Mouse (Mus musculus): ENCODE results near the gene Abca7. TPM values are rescaled to one million over a fixed set of nuclear protein-coding genes. Genes with fewer than 3 reads are reported as not detected.
A peak's percentile ranks its signal among the peaks of the same experiment; 100 is the strongest.

Gene Abca7
- polyA plus RNA-seq, 1 experiment: 13.0 TPM

DNA sequence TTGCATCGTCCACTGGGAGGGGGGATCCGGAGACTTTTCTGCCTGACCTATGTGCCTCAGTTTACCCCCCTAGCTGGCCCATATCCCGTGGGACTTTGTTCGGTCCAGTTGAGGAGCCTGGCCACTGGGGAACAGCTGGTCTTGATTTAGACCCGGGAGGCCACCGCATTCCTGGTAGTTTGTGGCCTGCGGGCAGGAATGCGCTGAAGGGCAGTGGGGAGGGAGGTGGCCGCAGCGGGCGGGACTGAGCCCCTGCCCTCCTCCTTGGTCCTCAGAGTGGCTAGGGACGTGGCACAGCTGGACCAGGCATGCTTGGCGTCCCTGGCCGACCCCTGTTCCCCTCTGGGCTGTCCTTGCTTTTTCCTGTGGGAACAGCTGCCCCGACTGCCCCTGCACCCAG is 6.4 kb upstream of the Abca7 start:
- no peak for DNase-seq (ENCODE audit: extremely low spot score in 1 of 2, low spot score in 1 of 2)

DNA sequence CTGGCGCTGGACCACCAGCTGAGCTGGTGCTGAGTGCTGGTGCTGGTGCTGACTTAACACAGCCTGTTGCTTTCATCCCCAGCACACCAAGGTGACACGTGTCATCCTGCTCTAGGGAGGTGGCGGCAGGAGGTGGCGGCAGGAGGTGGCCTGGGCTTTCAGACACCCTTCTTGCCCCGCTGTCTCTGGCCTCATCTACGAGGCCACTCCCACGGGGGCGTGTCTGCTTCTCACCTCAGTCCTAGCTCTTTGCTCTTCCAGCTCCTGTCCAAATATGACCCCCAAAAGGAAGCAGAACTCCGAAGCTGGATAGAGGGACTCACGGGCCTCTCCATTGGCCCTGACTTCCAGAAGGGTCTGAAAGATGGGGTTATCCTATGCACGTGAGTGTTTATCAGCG is 5.2 kb upstream of the Abca7 start:
- DNase-seq (ENCODE audit: extremely low spot score in 1 of 2, low spot score in 1 of 2): no peak

DNA sequence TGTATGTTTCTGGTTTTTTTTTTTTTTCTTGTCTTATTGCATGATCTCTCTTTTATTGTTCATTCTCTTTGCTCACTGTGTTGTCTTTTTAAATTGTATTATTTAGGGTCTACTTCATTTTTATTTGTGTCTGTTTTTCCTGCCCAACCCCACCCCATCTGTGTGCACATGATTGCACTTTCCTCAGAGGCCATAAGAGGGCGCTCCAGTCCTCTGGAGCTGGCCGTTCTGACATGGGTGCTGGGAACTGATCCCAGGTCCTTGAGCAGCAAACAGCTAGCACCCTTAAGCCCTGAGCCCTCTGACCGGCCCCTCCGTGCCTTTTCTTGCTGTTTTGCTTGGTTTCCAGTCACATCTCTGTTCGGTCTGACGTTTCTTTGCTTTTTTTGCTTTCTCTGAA is 4.7 kb upstream of the Abca7 start:
- no peak for DNase-seq (ENCODE audit: extremely low spot score in 1 of 2, low spot score in 1 of 2)

DNA sequence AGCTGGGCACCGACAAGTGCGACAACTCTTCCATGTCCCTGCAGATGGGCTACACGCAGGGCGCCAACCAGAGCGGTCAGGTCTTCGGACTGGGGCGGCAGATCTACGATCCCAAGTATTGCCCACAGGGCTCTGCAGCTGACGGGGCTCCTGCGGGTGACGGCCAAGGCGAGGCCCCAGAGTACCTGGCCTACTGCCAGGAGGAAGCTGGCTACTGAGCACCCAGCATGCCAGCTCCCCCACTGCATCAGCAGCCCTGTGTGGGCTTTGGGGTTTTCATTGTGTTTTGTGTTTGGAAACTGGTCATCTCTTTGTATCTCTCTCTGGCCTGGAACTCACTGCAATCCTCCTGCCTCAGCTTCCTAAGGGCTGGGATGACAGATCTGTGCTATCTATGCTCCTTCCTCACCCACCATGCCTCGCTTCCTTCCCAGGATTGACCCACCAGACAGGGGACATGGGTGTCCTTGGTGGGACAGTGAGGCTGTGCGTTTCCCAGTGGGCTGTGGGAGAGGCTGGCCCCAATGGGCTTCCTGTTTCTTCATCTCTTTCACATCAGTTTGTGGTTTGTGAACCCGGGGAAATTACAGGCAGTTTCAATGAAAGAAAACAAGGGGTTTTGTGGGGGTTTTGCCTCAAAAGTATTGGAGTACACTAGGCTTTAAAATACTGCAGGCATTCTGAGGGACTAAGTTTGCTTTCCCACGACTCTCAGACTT is 1.7 kb upstream of the Abca7 start:
- no peak for DNase-seq (ENCODE audit: extremely low spot score in 1 of 2, low spot score in 1 of 2)

DNA sequence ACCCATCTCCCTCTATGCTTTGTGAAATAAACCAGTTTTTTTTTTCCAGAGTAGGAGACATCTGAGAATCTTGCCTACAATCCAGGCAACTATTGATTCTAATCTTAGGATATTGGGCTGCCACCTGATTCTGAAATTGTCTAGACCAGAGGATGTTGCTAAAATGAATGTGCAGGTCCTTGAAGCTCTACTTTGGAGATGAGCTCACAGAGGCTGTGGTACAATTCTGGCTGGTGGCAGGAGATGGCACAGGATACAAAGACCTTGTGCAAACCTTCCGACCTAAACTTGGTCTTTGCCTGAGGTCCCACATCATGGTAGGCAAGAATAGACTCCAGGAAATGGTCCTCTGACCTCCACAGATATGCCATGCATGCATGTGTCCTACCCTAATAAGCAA is 658 bp upstream of the Abca7 start:
- DNase-seq (ENCODE audit: extremely low spot score in 1 of 2, low spot score in 1 of 2): no peak

DNA sequence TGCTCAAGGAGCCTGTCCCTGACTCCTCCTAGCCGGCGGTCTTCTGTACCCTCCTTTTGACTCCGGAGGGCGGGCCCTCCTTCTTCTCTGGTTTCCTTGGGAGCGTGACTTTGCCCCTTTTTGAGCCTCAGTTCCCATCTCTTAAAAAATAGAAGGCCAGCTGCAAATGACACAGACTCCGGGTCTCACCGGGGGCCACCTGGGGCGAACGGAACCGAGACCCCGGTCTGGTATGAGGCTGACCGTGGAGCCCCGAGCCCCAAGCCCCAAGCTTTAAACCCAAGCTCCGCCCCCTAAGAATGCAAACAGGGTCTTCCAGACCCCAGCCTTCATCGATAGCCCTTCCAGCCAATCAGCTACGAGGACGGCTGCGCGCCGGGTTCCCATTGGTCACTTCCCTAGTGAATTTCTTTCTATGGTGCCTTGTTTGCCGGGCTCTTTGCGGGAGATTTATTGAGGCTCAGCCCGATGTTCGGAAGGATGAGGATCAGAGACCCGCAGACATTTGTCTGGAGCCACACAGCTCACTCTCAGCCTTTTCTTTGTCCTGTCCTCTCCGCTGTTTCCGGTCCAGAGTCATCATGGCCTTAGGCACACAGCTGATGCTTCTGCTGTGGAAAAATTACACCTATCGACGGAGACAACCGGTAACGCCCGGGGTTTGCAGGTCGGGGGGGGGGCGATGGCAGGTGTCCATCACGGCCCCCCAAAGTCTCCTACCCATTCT is 903 bp downstream of the Abca7 start:
- peak in 1 of 2 experiments; percentile 83 for DNase-seq (ENCODE audit: extremely low spot score in 1 of 2, low spot score in 1 of 2)

DNA sequence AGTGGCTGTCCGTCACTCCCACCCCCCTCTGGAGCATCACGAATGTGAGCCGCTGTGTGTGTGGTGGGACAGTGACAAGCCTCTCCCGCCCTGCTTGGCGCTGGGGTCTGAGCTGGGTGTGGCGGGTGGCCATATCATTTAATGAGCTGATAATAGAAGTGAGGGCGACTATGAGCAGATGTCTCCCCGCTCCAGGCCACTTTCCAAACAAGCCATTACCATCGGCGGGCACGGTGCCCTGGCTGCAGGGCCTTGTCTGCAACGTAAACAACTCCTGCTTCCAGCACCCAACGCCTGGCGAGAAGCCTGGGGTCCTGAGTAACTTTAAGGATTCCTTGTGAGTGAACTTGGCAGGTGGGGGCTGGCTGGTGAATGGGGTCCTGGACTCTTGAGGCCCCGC is 1.5 kb downstream of the Abca7 start:
- no peak for DNase-seq (ENCODE audit: extremely low spot score in 1 of 2, low spot score in 1 of 2)

DNA sequence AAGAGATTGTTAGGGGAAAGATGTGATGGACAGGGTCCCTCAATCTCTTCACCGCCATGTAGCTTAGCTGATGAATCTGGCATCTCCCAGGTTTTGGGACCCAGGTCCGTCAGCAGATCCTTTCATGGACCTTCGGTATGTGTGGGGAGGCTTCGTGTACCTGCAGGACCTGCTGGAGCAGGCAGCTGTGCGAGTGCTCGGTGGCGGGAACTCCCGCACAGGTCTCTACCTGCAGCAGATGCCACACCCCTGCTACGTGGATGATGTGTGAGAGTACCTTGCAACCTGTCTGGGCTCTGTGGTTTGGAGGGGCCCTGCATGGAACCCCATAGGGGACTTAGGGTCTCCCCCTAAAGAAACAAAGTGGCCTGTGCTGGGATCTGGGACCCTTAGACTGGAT is 5.7 kb downstream of the Abca7 start:
- DNase-seq (ENCODE audit: extremely low spot score in 1 of 2, low spot score in 1 of 2): no peak

DNA sequence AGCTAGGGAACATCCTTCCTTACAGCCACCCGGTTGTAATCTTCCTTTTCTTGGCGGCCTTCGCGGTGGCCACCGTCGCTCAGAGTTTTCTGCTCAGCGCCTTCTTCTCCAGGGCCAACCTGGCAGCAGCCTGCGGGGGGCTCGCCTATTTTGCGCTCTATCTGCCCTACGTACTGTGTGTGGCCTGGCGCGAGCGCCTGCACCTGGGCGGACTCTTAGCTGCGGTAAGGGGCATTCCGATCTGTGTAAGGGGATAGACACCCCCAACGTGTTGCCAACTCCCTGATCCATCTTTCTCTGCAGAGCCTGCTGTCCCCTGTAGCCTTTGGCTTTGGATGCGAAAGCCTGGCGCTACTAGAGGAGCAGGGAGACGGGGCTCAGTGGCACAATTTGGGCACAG is 6.5 kb downstream of the Abca7 start:
- no peak for DNase-seq (ENCODE audit: extremely low spot score in 1 of 2, low spot score in 1 of 2)

DNA sequence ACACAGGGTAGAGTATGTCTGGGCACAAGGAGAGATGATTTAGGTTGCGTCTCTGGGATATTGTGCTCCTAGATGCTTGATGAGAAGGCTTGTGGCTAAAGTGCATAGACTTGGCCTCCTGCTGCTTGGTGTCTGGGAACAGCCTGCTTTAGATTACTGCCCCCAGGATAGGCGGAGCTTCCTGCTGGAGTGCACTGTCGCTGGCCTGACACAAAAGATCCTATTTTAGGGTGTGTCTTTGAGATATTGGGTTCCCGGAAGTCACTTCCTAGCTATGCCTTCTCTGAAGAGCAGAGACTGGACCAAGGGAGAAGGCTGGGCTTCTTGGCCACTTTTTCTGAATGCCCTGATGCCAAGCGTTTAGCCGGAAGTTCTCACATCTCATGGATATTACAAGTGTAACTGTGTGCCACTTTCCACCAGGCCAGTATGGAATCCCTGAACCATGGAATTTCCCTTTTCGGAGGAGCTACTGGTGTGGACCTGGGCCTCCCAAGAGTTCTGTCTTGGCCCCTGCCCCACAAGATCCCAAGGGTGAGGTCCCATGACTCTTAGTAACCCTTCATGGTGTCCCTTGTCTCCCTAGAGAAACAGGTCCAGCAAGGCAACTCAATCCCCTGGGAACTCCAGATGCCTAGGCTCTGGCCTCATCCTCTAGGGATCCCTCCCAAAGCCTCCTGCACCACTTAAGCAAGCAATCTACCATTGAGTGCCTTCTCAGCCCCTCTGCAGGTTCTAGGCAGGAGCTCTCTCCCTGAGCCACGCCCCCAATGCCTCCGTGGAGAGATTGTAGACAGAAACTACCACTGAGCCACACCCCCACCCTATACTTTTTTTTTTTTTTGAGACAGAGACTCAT is 7.3 kb downstream of the Abca7 start:
- DNase-seq (ENCODE audit: extremely low spot score in 1 of 2, low spot score in 1 of 2): no peak

DNA sequence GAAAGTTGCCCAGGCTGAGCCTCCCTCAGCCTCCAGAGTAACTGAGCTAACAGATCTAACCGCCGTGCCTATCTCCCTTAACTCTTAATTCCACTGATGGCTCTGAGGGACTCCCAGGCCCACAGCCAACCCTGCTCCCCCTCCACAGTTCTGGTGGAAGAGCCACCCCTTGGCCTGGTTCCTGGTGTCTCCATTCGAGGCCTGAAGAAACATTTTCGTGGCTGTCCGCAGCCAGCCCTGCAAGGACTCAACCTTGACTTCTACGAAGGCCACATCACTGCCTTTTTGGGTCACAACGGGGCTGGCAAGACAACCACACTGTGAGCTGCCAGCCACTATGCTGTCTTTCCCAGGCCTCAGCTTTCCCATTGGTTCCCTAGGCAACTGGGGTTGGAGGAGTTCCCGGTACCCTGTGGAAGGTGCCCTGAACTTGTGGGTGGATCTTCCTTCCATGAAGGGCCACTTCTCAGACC is 8.0 kb downstream of the Abca7 start:
- no peak for DNase-seq (ENCODE audit: extremely low spot score in 1 of 2, low spot score in 1 of 2)

DNA sequence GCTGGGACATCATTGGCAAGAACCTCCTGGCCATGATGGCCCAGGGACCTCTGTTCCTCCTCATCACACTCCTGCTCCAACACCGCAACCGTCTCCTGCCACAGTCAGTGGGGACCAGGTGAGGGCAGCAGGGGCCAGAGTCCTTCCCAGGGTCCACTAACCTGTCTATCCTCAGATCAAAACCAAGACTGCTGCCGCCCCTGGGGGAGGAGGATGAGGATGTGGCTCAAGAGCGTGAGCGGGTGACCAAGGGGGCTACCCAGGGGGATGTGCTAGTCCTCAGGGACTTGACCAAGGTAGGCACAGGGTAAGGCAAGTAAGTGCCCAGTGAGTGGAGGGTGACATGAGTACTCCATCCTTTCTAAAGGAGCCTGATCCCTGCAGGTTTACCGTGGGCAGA is 15.4 kb downstream of the Abca7 start:
- DNase-seq (ENCODE audit: extremely low spot score in 1 of 2, low spot score in 1 of 2): no peak

DNA sequence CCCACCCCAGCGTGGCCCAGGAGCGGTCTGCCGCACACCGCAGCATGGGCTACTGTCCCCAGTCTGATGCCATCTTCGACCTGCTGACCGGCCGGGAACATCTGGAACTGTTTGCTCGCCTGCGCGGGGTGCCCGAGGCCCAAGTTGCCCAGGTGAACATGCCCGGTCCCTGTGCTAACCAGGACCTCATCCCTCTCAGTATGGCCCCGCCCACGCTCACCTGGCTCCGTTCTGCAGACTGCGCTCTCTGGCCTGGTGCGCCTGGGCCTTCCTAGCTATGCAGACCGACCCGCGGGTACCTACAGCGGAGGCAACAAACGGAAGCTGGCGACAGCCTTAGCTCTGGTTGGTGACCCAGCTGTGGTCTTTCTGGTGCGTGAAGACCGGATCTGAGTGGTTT is 17.3 kb downstream of the Abca7 start:
- DNase-seq (ENCODE audit: extremely low spot score in 1 of 2, low spot score in 1 of 2): no peak

DNA sequence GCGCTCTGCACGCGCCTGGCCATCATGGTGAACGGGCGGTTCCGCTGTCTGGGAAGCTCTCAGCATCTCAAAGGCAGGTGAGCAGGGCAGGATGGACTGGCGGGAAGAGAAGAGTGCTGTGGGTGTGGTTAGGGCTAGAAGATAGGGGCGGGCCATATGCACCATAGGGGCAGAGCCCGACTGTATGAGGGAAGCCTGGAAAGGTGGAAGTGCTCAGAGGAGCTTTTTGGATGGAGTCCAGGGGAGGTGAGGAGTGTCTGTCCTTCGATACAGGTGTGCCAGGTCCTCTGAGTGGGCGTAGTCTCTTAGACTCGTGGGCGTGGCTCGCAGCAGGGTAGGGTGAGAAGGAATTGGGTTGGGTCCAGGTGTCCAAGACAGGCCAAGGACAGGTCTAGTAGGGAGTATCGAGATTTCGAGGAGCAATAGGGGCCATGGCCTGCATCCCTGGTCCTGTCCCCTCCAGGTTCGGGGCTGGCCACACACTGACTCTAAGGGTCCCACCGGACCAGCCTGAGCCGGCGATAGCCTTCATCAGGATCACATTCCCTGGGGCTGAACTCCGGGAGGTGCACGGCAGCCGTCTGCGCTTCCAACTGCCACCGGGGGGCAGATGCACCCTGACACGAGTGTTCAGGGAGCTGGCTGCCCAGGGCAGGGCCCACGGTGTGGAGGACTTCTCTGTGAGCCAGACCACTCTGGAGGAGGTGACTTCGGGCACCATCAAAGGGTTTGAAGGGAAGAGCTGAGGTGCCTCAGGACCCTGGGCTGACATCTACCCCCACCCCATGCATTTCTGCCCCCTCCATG is 18.4 kb downstream of the Abca7 start:
- DNase-seq (ENCODE audit: extremely low spot score in 1 of 2, low spot score in 1 of 2): no peak

DNA sequence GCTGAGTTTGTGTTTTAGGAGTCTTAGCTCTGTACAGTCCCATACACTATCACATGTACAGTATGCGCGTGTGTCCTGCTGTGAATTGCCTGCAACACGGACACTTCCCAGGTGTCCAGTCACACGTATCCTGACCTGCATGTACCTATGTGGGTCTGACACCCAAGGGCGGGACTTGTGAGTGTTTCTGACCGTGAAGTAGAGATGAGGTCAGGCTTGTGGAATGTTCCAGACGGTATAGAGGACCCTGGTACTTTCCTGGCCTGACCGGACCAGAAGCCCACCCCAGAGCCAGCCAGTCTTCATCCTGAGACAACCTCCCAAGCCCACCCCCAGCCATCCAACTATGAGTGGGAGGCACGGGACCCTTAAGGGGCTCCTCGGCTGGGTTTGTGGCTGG is 19.3 kb downstream of the Abca7 start:
- no peak for DNase-seq (ENCODE audit: extremely low spot score in 1 of 2, low spot score in 1 of 2)

DNA sequence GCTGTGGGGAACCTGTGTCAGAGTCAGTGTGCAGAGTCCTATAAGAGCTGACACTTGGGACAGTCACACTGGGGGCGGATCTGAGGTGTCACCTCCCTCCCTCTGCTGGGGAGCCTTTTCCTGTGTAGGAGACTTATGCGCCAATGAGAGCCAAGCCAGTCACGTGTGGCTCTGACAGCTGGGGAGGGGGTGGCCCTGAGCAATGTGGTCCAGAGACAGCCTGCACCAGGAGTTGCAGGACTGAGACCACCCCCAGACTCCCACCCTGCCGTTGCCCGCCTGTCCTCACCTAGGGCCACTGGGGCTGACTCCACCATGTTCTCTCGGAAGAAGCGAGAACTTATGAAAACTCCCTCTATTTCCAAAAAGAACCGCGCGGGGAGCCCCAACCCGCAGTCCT is 20.2 kb downstream of the Abca7 start, which contains the start of gene Arhgap45:
Gene Arhgap45 (plus strand): TSS at position 143 of the 400 bp plus-strand sequence.
- DNase-seq (ENCODE audit: extremely low spot score in 1 of 2, low spot score in 1 of 2): peak in 1 of 2 experiments; percentile 29

DNA sequence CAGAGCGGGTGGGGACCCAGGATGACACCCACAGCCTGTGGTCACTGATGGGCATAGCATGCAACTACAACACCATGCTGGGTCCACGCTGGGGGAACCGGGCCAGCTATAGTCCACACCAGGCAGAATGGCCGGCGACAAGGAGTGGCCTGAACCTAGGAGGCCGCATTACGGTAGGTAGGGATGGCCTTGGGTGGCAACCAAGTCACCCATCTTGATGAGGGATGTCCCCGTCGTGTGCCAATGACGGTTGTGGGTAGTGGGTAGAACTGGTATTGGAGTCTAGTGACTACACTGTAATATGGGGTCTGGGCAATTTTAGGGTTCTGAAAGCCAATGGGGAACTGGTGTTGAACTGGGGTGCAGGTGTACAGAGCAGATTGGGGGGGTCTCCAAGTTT is 20.6 kb downstream of the Abca7 start:
- DNase-seq (ENCODE audit: extremely low spot score in 1 of 2, low spot score in 1 of 2): no peak

DNA sequence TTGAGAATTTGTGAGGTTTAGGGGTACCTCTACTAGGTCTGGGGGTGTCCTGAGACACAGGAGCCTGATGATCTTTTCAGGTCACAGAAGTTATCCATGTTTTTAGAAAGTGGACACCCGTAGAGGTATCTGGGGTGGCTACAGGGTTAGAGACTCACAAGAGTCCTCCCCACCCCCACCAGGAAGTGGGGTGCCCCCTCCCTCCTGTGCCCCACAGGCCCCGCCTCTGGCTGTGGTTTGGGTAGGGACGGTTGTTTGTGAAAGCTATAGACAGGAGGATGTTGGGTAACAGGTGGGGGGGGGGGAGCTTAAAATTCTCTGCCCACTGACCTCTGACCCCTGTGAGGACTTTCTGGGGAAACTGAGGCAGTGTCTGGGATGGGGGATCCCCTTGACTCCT is 21.1 kb downstream of the Abca7 start:
- no peak for DNase-seq (ENCODE audit: extremely low spot score in 1 of 2, low spot score in 1 of 2)

DNA sequence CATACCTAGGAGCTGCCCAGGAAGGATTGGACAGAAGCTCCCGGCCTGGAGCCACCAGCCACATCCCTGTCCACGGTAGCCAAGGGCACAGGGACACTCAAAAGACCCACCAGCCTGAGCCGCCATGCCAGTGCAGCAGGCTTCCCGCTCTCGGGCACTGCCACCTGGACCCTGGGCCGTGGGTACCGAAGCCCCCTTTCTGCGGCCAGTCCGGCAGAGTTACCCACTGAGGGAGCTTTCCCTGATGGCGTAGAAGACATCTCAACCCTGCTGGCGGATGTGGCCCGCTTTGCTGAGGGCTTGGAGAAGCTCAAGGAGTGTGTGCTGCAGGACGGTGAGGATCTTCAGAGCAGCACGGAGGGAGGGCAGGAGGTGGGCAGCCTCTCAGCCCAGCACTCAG is 21.5 kb downstream of the Abca7 start:
- no peak for DNase-seq (ENCODE audit: extremely low spot score in 1 of 2, low spot score in 1 of 2)

DNA sequence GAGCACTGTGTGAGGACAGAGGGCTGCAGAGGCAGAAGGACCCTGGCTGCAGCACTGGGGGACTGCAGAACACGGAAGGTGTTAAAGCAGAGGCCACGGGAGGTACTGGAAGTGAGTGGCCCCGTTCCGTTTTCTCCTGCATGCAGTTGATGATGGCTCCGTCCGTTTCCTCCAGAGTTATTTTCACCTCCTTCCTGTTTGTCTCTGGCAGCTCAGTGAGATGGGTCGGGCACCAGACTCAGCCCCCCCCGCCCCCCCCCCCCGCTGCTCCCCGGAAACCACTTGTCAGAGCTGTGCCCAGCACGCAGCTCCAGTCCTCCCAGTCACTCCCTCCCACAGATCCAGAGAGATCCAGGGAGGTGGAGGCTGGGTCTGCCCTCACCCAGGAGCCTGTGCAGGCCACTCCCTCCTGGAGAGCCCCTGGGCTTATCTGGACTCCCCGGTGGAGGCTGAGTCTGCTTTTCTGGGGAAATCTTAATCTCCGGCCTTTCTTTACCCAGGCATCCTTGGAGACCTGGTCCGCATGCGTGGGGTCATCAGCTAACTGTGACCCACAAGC is 22.5 kb downstream of the Abca7 start:
- DNase-seq (ENCODE audit: extremely low spot score in 1 of 2, low spot score in 1 of 2): no peak

Data from frontal cortex, adult 2 months (tissue).